Comparison of ENCODE assay signal across 11 mouse cellular contexts in genomic region chr6:32167725-32168124, GRCm38 (mm10).
DNase-seq lines count a peak whose midpoint lies in the region; ATAC-seq lines count a peak whose summit lies in the region.
"Had no signal": no experiment of that assay in that cellular context is flagged by ENCODE, and none has a peak within 500 bp of the region (broad histone marks: within the 10 kb centered on the region; RNA-seq: fewer than 3 reads in every experiment).

No protein-coding gene starts in this region.

- intact Hi-C loops in heart, postnatal 36 days (cut with DNase I) = loop anchor here (10.0 kb wide), 1 partner anchor 233 kb away; no protein-coding TSS in a partner anchor

- DNase-seq in cerebellum, postnatal 4 days (ENCODE audit: low spot score in 2 of 2) = no peak
- peak; percentile 53 for DNase-seq in 3T3-L1 (ENCODE audit: low read depth, low spot score)
- DNase-seq in cerebellum, adult 9-11 months = peak; percentile 67
- peak; percentile 20 to 35 for DNase-seq in heart, postnatal 36 days
- DNase-seq in T-cell, adult 2 months (ENCODE audit: low spot score) = no peak
- DNase-seq in left cerebral cortex, adult 8-10 months (ENCODE audit: low spot score in 2 of 2) = no peak
- no peak for DNase-seq in ovary, postnatal 10 days (ENCODE audit: low spot score)
- DNase-seq: liver, embryonic 13.5 days had no signal

- ATAC-seq in cerebellum, adult (ENCODE audit: insufficient number of reproducible peaks, low FRiP score, low TSS enrichment) = peak; percentile 52; the same call in 1 of the 2 replicates
- ATAC-seq: forebrain, embryonic 15.5 days; intestine, postnatal 0 days had no signal

Comparison
In these comparisons a context has a peak if more than half of its experiments do, and no peak if none do; other contexts are left out.
1. DNase-seq: peak in 3T3-L1 (single experiment), cerebellum, adult 9-11 months (single experiment) and heart, postnatal 36 days (2 of 2); none in cerebellum, postnatal 4 days (0 of 2), T-cell, adult 2 months (single experiment), left cerebral cortex, adult 8-10 months (0 of 2) and ovary, postnatal 10 days (single experiment).